Mouse (Mus musculus): Measurements from ENCODE around the gene Nmnat3.
A peak's percentile ranks its signal among the peaks of the same experiment; 100 is the strongest.

Nmnat3 gene

DNA sequence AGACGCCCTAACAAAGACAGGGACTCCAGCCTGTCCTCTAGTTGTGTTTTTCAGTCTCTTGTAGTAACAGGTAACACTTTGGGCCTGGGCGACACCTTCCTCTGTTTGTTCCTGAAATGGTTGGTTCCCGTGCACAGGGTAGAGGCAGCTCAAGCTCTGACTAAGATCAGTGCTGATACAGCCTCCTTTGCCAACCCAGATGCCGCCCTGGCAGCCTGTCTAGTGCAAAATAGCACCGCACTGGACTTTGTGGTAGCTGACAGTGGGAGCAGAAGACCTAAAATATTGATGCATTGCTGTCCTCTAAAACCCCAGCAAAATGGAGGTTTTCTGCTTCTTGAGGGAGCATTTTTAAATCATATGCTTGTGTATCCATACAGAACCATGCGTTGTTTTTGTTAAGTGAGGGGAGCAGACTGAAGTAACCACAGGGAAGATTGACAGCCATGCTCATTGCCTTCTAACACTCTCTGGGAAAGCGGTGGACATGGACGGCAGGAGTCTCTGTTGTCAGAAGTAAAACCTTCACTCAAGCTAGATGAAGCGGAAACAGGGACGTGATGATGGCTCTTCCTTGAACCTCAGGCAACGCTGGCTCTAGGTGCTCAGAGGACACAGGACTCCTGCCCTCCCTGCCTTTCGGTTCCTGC lies 24.2 kb downstream of the Nmnat3 start:
- DNase-seq (ENCODE audit: low spot score in 2 of 2) = no peak

DNA sequence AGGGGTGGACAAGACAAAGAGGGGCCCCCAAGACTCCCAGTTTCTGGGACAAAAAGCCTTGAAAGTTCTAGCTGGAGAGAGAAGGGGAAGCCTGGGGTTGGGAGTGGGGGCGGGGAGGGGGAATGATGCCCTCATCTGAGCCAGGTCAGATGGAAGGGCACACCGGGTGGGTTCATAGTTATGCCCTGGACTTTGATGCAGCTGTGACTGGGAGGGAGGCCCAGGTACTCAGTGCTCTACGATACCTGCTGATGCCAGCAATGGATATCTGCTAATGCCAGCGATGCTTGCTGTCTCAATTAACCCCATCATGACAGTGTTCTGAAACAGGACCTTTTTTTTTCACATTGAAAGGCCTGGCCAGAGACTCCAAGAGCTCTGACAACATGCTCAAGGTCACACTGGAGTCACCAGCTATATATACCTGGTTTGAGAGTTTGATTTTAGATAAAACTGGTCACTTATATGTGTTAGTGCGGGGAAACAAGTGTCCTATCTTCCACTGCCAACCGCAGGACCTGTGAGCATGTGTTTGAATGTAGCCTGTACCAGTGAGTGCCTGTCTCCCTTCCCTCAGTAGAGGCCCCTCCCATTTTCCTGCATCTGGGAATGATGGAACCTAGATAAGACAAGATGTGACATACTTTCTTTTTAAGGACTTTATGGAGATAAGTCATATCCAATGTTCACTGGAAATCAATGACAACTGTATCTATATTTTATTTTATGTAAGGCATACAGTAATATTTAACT lies 25.6 kb downstream of the Nmnat3 start:
- no peak for DNase-seq (ENCODE audit: low spot score in 2 of 2)

DNA sequence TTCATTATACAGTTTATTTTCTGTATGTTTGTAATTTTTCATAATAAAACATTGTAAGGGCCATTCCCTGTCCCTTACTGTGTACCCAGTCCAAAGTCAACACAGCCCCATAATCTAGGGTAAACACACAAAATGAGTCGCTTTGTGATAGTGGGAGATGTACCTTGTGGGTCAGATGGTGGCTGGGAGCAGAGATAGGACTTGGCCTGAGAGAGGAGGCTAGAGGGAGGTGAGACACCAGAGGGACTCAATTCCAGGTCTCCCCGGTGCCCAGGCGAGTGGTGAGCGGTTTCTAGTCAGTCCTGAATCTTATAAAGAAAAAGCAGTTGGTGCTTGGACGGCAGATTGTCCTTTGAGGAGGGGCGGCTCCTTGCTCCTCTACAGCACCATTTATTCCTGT lies 26.4 kb downstream of the Nmnat3 start:
- DNase-seq (ENCODE audit: low spot score in 2 of 2) = no peak

DNA sequence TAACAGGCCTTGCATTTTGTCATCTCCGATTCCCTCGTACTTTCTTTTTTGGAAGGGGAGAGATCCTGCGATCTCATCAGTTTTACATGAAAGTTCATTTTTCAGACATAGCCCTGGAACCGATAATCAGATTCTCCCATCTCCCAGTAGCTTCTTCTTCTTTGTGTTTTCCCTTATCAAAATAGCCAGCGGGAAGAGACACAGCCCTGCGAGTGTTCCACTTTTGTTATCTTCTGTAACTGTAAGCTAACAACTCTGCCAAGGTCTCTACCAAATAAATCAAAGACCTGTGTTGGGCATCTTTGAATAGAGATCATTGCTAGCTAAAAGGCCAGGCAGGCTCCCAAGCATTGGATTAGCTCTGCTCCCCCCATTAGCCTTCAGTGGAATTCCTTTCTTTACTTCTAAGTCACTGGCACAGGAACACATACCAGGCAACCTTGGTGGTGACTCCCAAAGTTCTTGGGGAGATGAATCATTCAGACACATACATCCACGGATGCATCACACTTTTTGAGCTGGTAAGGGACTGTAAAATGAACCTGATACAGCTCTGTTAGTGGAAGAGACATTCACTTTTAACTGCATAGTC lies 26.9 kb downstream of the Nmnat3 start:
- no peak for DNase-seq (ENCODE audit: low spot score in 2 of 2)

DNA sequence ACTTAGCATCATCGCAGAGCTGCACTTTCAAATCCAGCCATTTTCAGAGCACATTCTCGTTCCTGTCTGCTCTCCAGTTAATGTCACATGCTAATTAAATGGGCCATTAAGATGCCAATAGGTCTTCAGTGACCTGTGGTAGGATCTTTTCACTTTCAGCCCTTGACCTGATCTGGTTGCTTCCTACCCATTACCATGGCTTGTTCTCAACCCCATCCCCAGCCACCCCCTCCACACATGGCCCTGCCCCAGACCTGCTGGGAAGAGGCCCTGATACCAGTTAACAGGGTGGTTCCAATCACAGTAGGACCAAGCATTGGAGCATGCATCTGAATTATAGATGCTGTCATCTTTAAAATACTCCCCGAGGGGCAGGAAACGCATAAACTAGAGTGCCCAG lies 30.7 kb downstream of the Nmnat3 start:
- DNase-seq (ENCODE audit: low spot score in 2 of 2) = no peak

DNA sequence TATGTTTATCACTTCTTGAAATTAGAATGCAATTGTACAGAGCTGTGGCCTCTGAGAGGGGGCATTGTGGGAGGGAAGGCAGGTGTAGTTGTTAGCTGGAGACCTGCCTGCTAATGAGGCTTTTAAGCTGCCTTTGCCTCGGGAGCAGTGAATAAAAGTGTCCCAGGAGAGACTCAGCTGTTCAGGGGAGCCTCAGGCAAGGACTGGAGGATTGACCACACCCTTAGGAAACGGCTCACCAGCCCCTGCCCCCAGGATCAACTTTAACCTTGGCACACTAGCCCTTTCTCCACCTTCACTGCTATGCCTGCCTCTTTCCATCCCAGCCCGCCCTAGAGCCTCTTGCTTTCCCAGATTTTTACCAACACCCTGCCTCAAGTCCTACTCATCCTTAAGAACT lies 31.6 kb downstream of the Nmnat3 start:
- no peak for DNase-seq (ENCODE audit: low spot score in 2 of 2)

DNA sequence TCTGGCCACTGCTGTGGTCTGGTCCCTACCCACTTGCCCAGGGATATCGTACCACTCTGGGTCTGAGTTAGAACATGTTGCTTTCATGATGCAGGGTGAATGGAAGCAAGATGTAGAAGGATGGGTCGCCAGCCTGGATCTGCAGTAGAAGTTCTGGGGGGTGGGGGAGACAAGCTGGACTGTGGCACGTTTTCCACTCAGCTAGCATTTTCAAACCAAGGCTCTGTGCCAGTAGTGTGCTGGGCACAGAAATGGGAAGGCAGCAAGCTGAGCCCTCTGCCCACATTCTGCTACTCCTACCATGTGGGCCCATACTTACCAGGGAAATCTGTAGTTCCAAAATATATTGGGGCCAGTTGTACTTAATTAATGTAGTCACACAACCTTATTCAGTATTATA lies 33.5 kb downstream of the Nmnat3 start:
- no peak for DNase-seq (ENCODE audit: low spot score in 2 of 2)

DNA sequence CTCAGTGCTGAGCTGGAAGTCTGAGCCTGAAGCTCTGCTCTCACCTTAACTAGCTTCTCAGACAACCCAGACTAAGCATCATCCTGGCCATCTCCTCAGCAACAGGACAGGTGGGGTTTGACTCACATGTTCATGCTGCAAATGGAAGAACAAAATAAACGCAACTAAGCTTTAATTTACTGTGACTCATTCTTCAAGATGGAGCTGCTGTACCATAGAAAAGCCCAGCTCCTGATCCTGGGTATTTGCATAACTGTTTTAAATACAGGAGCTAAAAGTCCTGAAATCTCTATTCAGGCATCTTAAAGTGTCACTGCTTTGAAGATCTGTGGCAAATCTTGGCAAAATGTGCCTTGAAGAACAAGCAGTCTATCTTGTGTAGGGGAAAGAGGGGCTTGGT lies 38.9 kb downstream of the Nmnat3 start:
- DNase-seq (ENCODE audit: low spot score in 2 of 2) = no peak

DNA sequence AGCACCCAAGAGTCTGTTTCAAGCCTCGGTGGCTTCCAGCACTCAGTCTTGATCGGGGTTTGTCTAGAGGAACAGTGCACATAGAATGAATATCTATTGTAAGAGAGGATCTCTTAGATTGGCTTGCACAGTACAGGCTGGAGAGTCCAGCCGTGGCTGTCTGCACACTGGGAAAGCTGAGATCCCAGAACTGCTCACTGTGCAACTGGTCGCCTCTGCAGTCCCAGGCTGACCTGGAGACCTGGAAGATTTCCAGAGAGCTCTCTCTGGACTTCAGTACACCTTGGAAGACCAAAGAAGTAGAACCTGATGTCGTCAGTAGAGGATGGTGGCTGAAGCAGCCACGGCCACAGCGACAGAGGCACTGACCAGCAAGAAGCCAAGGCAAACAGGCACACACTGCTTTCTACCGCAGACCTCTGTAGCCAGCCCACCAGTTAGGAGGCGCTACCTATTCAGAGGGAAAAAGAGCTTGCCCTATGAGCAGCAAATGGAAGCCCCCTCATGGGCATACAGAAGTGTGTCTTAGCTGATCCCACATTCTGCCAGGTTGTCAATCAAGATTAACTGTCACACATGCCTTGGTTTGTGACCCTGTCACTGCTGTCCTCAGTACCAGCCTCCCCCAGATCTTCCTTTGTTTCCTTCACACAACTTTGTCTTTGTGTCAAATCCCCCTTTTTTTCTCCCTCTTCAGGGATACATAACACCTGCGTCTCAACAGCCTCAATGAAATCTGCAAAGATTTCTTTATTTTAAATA lies 41.4 kb downstream of the Nmnat3 start:
- no peak for DNase-seq (ENCODE audit: low spot score in 2 of 2)

DNA sequence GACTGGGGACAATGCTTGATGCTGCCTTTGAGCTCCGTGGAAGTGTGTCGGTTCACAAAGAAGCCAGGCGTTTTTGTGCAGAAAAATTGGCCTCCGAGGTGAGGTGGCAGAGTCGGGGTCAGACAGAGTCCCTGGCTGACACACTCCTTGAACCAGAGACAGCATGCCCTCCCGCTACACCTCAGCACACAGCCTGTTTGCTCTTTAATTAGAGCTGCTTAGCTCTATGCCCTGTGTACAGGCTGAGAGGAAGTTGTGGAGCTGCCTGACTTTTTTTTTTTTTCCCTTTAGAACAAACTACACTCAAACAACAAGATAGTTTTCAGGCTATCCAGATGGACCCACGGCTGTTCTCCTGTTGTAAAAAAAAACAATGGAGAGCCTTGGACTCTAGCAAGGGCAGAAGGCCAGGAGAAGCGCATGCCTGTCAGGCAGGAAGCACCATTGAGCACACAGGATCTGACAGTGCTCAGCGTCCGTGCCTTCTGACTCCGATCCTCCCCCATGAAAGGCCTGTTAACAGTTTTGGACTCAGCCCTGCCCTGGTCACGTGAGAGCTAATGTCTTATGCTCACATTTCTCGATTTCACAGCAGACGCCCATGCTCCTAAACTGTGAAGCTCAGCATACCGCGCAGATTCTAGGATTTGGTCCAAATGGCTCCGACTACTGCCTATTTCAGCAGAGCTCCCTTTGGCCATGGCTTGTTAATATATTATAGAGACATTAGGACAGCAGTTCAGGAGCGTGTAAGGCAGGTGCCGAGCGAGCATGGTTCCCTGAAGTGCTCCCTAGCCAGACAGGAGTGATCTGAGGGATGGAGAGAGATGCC lies 42.3 kb downstream of the Nmnat3 start:
- DNase-seq (ENCODE audit: low spot score in 2 of 2) = peak; percentile 3 to 66

DNA sequence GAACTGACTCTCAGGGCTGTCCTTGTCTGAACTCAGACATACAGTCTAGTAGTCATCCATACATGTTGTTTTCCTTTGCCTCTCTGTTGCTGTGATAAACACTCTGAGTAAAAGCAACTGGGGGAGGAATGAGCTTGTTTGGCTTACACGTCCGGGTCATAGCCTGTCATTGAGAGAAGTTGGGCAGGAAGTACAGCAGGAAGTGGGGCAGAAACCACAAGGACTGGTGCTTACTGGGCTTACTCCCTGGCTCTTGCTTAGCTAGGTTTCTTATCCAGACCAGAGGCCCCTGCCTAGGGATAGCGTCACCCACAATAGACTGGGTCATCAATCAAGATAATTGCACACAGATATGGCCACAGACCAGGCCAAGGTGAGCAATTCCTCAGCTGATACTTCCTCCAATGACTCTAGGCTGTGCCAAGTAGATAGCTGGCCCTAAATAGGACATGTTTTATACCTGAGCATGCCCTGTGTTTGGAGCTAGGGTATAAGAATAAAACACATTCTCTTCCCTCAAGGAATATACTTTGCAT lies 46.1 kb downstream of the Nmnat3 start:
- no peak for DNase-seq (ENCODE audit: low spot score in 2 of 2)

DNA sequence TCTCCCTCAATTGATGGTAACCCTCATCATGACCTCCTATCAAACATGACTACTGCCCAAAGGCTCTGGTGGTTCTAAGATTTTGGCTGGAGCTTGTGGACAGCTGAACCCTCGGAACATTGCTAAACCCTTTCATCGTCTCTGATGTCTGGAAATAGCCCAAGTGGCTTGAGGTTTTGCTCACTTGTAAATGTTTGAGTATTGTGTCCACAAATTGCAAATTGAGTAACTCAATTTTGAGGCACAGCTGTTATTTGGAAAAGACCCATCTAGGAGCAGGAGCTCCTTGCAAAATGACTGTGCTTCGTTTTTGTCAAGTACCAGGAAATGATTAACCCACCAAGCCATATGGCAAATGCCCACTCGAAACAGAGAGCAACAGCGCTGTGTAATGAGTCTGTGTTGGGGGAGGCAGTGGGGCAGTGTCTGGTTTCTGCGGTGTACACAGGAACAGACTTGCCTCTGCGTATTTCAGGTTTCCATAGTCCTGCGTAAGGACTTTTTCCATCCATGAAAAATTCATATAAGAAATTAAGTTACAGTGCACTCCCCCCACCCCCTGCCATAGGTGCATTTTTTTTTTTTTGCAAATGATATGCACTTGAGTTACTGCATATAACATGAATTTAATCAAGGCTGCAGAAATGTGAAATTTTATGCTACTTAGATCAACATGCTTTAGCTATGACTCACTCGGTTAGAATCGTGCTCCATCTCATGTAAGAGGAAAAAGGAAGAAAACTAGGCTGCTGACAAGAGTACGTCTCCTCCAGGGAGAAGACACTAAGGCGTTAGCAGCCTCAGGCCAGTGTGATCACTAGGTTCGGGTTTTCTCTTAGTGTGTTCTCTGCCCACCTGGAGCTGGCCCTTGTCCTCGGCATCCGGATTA lies 50.9 kb downstream of the Nmnat3 start:
- no peak for DNase-seq (ENCODE audit: low spot score in 2 of 2)

DNA sequence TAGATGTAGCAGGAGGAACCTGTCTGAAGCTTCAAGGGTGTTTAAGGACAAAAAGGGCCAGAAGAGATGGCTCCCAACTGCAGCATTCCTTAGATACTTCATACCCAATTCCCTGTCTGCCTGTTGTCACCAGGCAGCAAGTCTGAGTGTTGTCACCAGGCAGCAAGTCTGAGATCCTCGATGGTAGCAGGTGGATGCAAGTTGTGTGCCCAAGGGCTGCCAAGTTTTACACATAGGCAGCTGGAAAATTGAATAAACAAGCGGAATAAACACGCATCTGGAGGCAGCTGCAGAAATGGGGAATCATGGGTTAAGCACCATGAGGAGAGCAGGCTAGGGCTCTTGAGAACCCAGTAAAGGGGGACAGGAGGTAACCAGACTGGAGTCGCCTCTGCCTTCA lies 52.7 kb downstream of the Nmnat3 start:
- DNase-seq (ENCODE audit: low spot score in 2 of 2) = no peak

DNA sequence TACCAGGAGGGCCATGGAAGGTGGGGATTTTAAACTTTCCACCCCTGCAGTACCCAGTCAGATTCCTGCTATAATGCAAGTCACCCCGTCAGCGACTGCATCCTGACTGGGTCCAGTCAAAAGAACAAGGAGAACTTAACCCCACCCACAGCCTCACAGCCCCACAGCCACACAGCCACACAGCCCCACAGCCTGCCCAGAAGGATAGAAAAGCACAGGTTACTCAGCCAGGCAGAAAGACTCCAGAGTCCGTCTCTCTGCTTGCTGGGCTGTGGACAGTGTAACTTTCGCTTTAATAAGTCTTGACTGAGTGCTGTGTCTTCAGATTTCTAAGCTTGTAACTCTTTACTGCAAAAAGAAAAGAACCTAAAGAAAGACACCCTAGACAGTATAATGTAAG lies 53.2 kb downstream of the Nmnat3 start:
- no peak for DNase-seq (ENCODE audit: low spot score in 2 of 2)

DNA sequence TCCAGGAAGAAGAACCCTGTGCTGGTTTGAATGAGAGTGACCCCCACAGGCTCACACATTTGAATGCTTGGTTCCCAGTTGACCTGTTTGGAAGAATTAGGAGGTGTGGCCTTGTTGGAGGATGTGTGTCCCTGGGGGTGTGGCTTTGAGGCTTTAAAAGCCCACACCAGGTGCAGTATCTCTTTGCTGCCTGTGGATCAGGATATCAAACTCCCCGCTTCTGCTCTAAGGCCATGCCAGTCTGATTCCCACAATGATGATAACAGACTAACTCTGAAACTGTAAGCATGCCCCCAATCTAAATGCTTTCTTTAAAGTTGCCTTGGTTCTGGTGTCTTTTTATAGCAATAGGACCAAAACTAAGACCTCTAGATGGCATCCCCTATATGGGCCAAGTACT lies 58.6 kb downstream of the Nmnat3 start:
- DNase-seq (ENCODE audit: low spot score in 2 of 2) = no peak

DNA sequence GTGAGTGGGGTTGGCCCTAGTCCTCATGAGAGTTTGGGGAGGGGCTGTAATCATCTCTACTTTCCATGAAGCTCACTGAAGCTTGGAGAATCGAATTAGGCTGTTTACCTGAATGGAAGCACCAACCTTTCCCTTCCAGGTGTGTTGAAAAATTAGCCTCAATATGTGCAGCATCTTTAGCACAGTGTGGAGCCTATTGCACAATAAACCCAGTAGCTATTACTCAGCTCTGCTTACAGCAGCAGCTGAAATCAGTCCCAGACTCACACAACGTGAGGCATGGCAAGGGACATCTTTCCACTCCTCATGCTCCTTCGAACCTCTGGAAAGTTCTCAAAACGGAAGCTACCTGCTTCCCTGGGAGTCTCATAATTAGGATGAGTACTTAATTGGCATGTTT lies 59.0 kb downstream of the Nmnat3 start:
- no peak for DNase-seq (ENCODE audit: low spot score in 2 of 2)

DNA sequence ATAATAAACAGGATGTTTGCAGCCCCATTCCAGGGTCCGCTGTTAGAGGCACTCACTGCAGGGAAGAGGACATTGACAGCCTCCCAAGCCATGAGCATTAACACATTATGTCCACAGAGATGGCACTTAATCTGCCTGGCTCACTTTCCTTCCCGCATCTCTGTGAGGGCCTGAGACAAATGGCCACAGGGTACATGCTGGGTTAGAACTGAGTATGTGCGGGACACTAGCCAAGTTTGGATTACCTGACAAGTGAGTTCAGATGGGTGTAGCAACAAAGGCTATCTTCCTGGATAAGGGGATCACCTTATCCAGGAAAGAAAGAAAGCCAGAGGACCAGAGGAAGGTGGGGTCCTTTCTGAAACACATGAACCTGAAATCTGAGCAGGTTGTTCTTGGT lies 59.8 kb downstream of the Nmnat3 start:
- no peak for DNase-seq (ENCODE audit: low spot score in 2 of 2)

DNA sequence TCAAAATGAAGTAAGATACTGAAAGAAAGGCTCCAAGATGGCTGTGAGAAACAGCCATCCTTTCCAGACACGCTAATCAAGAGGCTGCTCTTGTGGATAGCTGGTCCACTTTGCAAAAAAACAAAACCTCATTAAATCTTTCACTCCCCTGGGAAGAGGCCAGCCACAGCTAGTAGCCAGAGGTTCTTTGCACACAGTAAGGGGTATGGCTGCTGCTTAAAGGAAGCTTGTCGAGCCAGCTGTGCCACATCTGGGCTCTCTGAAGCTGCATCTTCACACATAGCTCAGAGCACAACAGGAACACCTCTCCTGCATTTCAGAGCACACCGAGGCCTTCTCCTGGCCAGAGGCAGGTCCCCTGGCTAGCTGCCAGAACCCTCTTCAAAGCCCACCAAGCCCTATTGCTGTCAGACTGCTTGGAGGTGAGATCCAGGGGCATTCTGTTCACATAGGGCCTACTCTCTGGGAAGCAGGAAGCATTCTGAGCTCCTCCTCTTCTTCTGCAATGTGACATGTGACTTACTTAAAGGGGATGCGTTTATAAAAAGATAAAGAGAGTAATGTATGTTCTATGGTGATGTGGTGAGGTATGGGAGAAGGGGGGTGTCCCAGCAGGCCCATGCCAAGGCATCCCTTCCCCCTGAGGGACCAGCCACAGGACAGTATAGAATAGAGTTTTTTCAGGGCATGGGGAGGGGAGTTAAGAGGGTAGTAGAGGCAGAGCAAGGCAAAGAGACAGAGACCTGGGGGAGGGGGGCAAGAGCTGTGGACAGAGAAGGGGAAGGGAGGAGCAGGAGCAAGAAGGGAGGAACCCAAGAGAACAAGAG lies 63.3 kb downstream of the Nmnat3 start:
- no peak for DNase-seq (ENCODE audit: low spot score in 2 of 2)

DNA sequence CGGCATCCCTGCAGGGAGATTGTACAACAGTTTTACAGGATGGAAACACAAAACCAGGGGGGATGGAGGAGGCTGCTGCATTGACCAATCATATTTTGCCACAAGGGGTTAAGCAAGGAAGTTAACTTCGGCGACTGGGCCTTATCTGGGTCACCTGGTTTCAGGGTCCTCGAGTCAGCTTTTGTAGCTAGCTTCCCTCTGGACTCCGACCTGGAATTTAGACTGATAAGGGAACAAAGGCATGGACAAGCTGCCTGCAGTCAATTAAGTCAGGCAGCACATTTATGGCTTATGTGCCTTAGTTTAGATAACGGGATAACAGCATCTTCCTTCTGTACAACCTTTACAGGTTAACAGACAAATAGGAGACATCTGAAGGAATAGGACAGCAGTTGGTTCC lies 65.1 kb downstream of the Nmnat3 start:
- no peak for DNase-seq (ENCODE audit: low spot score in 2 of 2)

All from urinary bladder, postnatal 36 days (tissue).